Mouse (Mus musculus) adrenal gland, postnatal 14 days (tissue): ENCODE measurements around the gene Srp54c. TPM values are rescaled to one million over a fixed set of nuclear protein-coding genes. Genes with fewer than 3 reads are reported as not detected.
A peak's percentile ranks its signal among the peaks of the same experiment; 100 is the strongest.
"Not testable (repeated sequence)": the region's sequence is repeated elsewhere in the genome, so short reads cannot be mapped to it uniquely, and the experiment has no call there.

Experiments used
- DNase-seq: peaks from one replicate; pipeline ENCODE4 v3.0.0; 2021; ENCODE audit warnings: mixed read lengths
- long read RNA-seq, 2 experiments: library from polyadenylated mRNA; stranded (forward); transcript quantifications; one replicate each; pipeline ENCODE4 v2.0.0; 2021
- total RNA-seq: library from RNA; stranded (reverse); gene quantifications from 2 replicates; pipeline ENCODE4 v1.2.3, GENCODE M21; 2021

Srp54c gene
- total RNA-seq: 46.9 and 55.8 TPM in 2 replicates
- long read RNA-seq, experiment 1, transcript Srp54c-202 (16 exons, 3,642 nt): major isoform, 75 of 92 reads
- long read RNA-seq, experiment 1, partial matches to known transcripts: 3 of 92 reads
- long read RNA-seq, experiment 1, other reads (novel, unspliced or antisense): 14 of 92 reads
- long read RNA-seq, experiment 2, transcript Srp54c-202 (16 exons, 3,642 nt): major isoform, 28 of 37 reads
- long read RNA-seq, experiment 2, partial matches to known transcripts: 4 of 37 reads
- long read RNA-seq, experiment 2, other reads (novel, unspliced or antisense): 5 of 37 reads

- DNase-seq: not testable (repeated sequence)
Observed at GRCm38 (mm10) chr12:55229626-55230519, at the start of gene Srp54c. Gene Srp54c (plus strand): TSS chr12:55230168.

DNA sequence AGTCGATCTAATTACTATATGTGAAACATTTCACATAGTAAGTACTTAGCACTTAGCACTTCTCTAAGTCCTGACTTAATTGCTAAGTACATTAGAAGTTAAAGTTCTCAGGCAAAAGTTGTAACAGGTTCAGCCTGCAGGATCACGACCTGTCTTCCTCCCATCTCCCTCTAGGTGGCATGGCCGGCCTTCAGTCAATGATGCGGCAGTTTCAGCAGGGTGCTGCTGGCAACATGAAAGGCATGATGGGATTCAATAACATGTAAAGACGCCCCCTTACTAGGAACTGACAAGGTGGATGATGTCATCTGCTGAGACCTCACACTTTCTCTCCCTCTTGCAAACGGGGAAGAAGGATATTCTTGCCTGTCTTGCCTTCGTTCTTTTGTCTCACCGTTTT, 42.3 kb upstream of the Srp54c start:
- DNase-seq: not testable (repeated sequence)

- not testable (repeated sequence) for DNase-seq
Observed at GRCm38 (mm10) chr12:55189127-55189526, 40.8 kb upstream of the Srp54c start.

DNA sequence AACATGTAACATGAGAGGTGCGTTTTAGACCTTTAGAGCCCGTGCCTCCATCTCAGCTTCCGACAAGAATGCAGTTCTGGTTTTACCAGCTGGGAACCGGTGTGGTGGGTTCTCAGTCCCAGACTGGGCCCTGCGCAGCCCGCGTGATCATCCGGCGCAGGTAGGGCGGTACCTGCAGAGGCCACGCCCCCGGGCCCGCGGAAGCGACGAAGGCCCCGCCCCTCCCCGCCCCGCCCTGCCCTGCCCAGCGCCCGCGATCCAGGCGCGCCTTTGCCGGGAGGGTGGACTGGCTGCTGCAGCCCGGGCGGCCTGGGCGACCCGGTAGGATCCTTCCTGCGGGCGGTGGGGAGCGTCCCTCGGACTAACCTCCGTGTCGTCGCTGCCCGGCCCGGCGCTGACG, 30.7 kb upstream of the Srp54c start, which contains the start of gene 1700047I17Rik2:
Gene 1700047I17Rik2, plus strand, starts transcription at position 287 of the 400 bp plus-strand sequence.
- not testable (repeated sequence) for DNase-seq

DNA sequence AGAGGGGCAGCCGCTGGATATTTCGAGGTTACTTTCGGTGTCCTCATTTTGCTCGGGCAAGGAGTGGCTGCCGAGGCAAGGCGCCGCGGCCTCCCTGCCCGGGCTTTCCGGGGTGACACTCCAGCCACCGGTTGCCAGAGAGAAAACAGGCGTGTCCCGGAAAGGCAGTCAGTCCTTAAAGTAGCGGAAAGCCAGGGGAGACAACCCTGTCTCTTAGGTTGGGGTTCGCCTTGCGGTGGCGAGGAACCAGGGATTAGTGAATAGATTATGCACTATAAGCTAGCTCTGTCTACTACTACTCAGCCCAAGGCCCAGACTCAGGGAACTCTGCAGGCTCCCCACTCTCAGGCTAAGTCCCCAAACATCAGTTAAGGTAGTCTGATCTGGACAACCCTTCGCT, 30.2 kb upstream of the Srp54c start:
- DNase-seq: not testable (repeated sequence)

- DNase-seq: not testable (repeated sequence)
Observed at GRCm38 (mm10) chr12:55212944-55213343, 17.0 kb upstream of the Srp54c start.

- not testable (repeated sequence) for DNase-seq
Observed at GRCm38 (mm10) chr12:55230520-55230861, 523 bp downstream of the Srp54c start.

- DNase-seq: not testable (repeated sequence)
Observed at GRCm38 (mm10) chr12:55242243-55242642, 12.3 kb downstream of the Srp54c start.

DNA sequence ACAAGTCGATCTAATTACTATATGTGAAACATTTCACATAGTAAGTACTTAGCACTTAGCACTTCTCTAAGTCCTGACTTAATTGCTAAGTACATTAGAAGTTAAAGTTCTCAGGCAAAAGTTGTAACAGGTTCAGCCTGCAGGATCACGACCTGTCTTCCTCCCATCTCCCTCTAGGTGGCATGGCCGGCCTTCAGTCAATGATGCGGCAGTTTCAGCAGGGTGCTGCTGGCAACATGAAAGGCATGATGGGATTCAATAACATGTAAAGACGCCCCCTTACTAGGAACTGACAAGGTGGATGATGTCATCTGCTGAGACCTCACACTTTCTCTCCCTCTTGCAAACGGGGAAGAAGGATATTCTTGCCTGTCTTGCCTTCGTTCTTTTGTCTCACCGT, 32.0 kb downstream of the Srp54c start:
- DNase-seq: not testable (repeated sequence)

GRCm38 (mm10) chr12:55263385-55263784, 33.4 kb downstream of the Srp54c start:
- DNase-seq: not testable (repeated sequence)

DNA sequence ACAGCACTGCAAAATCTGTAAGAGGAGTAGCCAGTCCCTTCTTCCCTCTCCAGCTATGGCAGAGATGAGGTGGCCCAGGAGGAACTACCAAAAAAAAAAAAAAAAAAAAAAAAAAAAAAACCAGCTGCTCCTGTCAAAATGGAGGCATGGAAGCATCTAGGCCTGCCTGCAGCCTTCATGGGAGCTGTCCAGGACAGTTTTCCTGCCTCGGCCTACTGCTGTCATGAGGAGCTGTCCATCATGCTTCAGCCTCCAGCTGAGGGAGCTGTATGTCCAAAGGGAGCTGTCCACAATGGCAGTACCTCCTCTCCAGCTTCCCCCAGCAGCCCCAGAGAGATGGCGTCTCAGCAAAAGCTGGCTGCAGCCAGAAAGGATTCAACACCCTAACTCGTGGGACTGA, 42.3 kb downstream of the Srp54c start:
- DNase-seq: no peak

DNA sequence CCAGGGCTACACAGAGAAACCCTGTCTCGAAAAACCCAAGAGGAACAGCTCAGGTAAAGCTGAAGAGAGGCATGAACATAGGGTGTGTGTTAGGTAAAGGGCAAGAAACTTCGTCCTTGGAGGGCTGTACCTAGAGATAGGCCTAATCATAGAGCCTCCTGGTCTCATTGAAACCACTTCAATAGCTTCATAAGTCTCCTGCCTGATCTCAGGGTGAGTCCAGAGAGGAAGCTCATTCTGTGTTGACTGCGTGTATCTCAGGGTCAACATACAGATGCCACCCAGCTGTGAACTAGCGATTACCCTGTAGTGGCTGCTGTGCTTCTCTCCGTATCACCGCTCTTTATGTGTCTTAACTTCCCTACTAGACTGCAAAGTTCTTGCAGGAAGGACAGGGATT, 47.6 kb downstream of the Srp54c start:
- not testable (repeated sequence) for DNase-seq

DNA sequence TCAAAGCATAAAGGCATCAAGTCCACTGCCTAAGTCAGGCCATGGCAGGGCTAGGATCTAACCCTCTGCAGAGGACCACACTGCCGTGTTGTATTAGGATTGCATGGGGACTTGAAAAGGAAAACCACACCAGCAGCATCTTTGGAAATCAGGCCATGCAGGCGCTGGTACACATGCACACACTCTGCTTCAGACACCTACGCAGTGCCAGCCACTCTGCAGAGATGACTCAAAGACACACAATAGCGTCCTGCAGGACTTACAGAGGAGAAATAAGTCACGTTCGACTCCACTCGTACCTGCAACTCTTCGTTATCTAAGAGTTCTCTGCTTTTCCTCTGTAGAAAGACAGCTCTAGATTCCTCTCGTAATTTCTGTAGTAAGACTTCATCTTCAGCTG, 68.1 kb downstream of the Srp54c start:
- no peak for DNase-seq

DNA sequence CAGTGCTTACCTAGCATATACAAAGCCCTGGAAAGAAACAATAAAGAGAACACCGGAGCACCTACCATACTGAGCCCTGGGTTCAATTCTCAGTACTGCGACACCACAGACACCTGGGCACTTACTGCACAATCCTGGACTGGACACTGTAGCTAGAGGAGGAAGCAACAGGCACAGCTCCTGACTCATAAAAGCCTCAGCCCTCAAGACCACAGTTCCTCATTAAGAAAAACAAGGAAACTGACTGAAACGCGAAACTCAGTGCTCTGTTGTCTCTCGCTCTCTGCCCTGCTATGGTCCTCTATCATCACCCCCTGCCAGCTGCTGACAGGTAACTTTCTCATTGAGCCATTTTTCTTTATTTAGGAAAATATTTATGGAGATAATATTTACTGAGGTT, 69.4 kb downstream of the Srp54c start, which contains the start of gene 1110008L16Rik:
Gene 1110008L16Rik, plus strand, starts transcription at position 242 of the 400 bp plus-strand sequence.
- no peak for DNase-seq

DNA sequence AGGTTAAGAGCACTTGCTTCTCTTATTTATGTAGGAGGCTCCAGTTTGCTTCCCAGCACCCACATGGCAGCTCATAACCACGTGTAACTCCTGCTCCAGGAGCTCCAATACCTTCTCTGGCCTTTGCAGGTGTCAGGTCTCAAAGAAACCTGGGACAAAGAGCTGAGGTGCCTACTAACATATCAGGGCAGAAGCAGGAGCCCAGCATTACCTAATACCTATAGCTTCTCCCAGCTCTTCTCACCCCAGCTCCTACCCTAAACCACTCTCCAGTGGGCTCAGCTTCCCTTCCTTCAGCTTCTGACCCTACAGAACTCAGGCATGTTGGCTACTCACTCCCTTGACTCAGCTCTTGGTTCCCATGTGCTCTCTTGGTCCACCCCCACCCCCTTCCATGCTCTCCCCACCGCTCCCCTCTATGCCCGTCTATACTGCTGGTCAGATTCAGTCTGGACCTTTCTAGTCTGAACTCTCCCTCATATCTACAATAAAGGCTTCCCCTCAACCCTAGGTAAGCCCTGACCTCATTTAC, 70.9 kb downstream of the Srp54c start:
- DNase-seq: no peak

- DNase-seq: no peak
Observed at GRCm38 (mm10) chr12:55301472-55302300, 71.7 kb downstream of the Srp54c start.

DNA sequence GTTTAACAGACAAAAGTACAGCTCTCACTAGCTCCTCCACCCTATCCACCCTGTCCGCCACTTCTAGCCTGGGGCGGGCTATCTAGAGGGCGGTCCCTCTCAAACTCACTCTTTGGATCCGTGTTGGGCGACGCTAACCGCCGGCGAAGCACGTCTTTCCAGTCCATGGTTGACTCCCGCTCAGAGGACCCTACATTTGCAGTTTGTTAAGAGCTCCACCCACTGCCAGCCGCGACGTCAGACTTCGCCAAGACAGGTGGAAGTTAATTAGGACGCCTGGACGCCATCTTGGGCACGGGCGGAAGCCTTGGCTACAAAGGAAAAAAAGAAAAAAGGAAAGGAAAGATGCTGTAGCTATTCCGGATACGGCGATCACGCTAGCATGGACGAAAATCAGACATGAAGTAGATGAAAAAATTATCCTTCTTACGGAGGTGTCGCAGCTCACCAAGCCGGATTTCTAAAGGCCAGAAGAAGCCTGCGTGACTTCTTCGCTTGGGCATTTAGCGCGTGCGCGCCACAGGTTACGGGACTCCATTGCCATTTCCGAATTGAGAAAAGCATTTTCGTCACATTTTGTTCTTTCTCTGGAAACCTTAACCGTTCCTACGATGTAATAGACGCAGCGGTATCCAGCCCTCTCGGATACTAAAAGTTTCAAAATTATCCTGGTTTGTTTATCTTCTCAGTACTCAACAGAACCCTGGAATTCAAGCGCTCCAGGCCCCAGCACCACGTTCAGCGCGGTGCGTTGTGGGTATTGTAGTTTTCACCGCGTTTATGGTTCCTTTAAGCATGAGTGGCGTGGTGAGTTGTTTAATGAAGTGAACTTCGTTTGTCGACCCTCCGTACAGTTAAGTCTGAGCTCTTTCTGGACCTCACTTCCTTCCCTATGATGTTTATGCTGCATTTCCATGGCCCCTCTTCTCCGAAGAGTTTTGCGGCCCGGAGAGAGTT, 72.8 kb downstream of the Srp54c start, which contains the start of gene Ppp2r3c:
Gene Ppp2r3c, minus strand, starts transcription at position 514 of the 957 bp plus-strand sequence.
- DNase-seq: peak; percentile 93

GRCm38 (mm10) chr12:55306371-55306770, 76.4 kb downstream of the Srp54c start:
- DNase-seq: no peak

- DNase-seq: no peak
Observed at GRCm38 (mm10) chr12:55307566-55307965, 77.6 kb downstream of the Srp54c start.

DNA sequence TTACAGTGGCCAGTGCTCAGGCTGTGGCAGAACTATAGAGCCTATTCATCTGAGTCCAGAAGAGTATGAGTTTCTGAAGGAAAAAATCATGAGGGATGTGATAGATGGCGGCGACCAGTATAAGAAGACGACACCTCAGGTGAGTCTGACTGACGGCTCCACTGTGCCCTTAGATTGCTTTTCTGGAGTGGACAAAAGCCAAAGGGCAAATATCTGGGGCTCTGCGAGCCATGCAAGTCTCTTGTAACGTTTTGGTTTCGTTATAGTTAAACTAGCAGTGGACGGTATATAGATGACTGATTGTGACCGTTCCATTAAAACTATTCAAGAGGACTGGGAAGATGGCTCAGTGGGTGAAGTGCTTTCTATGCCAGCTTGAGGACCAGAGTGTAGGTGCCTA, 78.8 kb downstream of the Srp54c start:
- no peak for DNase-seq

- no peak for DNase-seq
Observed at GRCm38 (mm10) chr12:55309501-55309900, 79.5 kb downstream of the Srp54c start.
